Mouse (Mus musculus) layer of hippocampus, adult 9-10 months (tissue): Measurements from ENCODE around the gene Srcap.
"Not testable (repeated sequence)": the region's sequence is repeated elsewhere in the genome, so short reads cannot be mapped to it uniquely, and the experiment has no call there.

Source experiments
- DNase-seq: peaks from one replicate; pipeline ENCODE4 v3.0.0; 2022; ENCODE audit warnings: low spot score

The Srcap gene

GRCm38 (mm10) chr7:127491846-127492245 lies 19.9 kb upstream of the Srcap start:
- no peak for DNase-seq

GRCm38 (mm10) chr7:127494648-127495047 lies 17.1 kb upstream of the Srcap start:
- no peak for DNase-seq

- no peak for DNase-seq
These were observed 14.4 kb upstream of the Srcap start for GRCm38 (mm10) chr7:127497382-127497781.

- DNase-seq, result no peak
These were observed 13.4 kb upstream of the Srcap start for GRCm38 (mm10) chr7:127498407-127498806.

GRCm38 (mm10) chr7:127508291-127508690 lies 3.5 kb upstream of the Srcap start:
- DNase-seq, result no peak

- not testable (repeated sequence) for DNase-seq
These were observed 2.0 kb upstream of the Srcap start for GRCm38 (mm10) chr7:127509830-127510229.

GRCm38 (mm10) chr7:127511241-127511640 lies 542 bp upstream of the Srcap start:
- DNase-seq, result no peak

DNA sequence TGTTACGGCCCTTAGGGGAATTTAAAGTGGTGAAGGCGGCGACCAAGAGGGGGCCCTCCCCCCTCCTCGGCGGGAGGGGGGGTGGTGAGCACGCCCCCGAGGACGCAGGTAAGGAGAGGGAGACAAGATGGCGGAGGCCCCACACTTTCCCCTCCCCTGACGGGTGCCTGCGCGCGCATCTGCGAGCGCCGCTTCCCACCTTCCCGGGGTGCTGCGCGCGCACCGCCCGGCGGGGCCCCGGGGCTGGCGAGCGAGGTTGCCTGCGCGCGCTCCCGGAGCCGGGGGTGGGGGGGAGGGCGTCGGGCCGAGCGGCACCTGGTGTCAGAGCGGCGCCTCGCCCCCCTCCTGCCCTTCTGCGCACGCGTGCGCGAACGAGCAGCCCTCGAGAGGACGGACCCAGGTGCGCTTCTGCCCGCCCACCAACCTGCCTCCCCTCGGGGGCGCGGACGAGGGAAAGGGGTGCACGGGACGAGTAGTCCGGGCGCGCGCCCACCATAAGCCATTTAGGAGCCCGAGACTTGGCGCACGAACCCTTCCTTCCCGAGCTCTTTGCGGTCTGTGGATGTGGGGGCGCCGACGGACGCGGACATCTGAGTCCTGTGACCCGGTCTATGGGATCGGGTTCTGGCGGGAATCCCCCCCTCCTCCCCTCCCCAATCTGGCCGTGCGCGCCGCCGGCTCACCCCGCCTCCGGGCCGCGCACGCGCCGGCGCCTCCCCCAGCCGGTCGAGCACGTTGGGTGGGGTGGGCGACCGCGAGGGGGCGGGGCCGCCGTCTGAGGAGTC lies 640 bp downstream of the Srcap start:
- peak; percentile 48 for DNase-seq

DNA sequence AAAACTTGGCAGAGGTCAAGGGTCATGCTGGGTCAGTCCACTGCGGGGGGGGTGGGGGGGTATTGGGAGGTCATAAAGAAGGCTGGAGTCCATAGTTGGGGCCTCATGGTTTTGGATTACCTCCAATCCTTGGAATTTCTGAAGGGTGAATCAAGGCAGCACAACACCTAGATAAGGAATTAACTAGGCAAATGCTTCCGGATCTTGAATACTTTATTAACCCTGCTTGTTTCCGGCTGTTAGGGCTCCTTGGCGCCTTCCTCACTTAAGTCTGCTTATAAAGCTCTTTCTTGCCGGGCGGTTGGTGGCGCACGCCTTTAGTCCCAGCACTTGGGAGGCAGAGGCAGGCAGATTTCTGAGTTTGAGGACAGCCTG lies 1.2 kb downstream of the Srcap start:
- no peak for DNase-seq

DNA sequence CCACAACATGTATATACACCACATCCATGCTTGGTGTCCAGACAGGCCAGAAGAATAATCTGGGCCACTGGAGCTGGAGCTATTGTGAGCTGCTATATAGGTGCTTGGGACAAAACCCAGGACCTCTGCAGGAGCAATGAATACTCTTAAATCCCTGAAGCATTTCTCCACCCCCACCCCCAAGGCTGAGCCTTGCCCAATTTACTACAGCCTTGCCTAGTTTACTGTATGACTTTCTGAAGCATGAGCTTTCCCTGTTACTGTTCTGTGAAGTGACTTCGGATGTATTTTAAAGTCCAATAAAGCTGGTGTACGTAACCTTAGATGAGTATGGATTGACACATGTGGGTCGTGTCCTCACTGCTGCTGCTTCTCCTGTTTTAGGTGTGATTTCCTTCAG lies 2.0 kb downstream of the Srcap start:
- DNase-seq, result no peak

DNA sequence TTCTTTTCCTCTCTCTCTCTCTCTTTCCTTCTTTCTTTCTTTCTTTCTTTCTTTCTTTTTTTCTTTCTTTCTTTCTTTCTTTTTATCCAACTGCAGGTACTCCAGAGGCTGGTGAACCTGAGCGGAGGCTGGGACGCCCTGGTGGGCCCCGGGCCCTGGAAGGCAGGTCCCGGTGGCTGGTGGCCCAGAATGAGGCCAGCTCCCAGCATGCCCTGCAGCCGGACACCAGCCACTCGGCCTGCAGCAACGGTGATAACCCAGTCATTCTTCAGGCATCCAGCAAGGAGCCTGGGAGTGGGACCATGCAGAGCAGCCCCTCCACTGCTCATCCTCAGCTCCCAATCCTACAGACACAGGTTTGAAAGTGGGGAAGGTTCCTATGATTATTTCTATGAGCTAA lies 4.1 kb downstream of the Srcap start:
- no peak for DNase-seq

DNA sequence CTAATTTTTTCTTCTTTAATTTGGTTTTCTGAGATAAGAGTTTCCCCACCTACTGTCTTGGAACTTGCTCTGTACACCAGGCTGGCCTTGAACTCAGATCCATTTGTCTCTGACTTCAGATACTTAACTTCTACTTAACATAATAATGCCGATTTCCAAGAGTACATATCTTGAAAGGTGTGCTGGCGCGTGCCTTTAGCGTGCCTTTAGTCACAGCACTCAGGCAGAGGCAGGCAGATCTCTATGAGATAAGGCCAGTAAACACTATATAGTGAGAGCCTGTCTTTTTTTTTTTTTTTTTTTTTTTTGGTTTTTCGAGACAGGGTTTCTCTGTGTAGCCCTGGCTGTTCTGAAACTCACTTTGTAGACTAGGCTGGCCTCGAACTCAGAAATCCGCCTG lies 4.6 kb downstream of the Srcap start:
- DNase-seq, result no peak

- DNase-seq, result no peak
These were observed 7.5 kb downstream of the Srcap start, which contains the start of gene Gm42715 for GRCm38 (mm10) chr7:127519284-127519683. Gm42715 (plus strand) TSS chr7:127519584.

- DNase-seq, result no peak
These were observed 29.9 kb downstream of the Srcap start for GRCm38 (mm10) chr7:127541671-127542070.

- DNase-seq, result no peak
These were observed 37.5 kb downstream of the Srcap start for GRCm38 (mm10) chr7:127549116-127549835.

DNA sequence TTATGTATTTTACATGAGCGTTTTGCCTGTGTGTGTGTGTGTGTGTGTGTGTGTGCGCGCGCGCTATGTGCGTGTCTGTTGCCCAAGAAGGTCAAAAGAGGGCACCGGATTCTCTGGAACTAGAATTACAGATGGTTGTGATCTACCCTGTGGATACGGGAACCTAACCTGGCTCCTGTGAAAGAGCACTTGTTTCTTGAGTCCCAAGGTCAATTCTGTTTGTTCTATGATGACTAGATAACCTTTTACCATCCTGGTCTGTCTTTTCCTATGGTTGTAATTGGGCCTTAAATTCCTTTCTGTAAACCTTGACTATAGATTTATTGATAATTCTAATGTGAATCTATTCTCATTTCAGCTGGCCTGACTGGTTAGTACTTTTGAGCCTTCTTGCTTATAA lies 39.8 kb downstream of the Srcap start:
- no peak for DNase-seq

- DNase-seq, result no peak
These were observed 48.8 kb downstream of the Srcap start for GRCm38 (mm10) chr7:127560580-127560979.

DNA sequence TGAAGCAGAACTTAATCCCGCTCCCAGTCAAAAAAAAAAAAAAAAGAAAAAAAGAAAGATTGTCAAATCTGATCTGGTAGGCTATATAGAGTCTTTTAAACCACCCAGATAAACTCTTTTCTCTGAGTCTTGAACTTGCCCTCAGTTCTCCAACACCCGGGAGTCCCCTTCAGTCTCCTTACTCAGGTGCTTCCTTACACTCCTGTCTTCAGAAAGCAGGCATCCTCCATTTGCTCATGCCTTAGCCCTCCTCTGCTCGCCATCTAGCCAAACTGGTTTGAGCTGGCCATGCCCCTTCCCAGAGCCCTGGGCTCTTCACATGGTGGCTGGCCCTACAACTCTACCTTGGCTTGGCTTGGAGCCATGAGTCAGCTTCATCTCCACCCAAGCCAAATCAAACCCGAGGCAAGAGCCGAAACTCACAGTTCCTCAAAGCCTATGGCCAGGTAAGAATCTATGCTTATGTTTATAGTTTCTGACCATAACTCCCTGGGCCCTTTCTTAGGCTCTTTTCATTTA lies 49.6 kb downstream of the Srcap start, which contains the start of gene Tmem265:
Gene Tmem265, plus strand, starts transcription at position 51 of the 519 bp plus-strand sequence.
- no peak for DNase-seq

GRCm38 (mm10) chr7:127564381-127565150 lies 52.8 kb downstream of the Srcap start:
- DNase-seq, result no peak

GRCm38 (mm10) chr7:127572895-127573471 lies 61.2 kb downstream of the Srcap start, which contains the start of gene Phkg2:
Phkg2 (plus strand) TSS chr7:127573340.
- DNase-seq, result peak; percentile 91

GRCm38 (mm10) chr7:127573503-127574008 lies 61.8 kb downstream of the Srcap start:
- DNase-seq, result no peak

DNA sequence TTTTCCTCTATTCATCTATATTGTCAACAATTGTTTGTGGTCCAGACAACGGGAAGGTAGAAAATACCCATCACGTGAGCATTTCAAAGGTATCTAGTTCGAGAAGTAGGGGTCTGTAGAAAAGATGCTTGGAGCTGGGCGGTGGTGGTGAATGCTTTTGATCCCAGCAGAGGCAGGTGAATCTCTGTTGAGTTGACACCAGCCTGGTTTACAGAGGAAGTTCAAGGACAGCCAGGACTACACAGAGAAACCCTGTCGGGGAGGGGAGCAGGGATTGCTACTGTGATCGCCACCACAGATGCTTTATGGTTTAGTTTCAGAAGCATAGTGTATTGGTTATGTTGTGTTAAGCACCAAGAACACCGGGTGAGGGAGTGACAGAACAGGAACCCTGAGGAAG lies 62.3 kb downstream of the Srcap start:
- DNase-seq, result no peak
